Mouse (Mus musculus): ENCODE measurements around the gene Grtp1.

Grtp1 gene

DNA sequence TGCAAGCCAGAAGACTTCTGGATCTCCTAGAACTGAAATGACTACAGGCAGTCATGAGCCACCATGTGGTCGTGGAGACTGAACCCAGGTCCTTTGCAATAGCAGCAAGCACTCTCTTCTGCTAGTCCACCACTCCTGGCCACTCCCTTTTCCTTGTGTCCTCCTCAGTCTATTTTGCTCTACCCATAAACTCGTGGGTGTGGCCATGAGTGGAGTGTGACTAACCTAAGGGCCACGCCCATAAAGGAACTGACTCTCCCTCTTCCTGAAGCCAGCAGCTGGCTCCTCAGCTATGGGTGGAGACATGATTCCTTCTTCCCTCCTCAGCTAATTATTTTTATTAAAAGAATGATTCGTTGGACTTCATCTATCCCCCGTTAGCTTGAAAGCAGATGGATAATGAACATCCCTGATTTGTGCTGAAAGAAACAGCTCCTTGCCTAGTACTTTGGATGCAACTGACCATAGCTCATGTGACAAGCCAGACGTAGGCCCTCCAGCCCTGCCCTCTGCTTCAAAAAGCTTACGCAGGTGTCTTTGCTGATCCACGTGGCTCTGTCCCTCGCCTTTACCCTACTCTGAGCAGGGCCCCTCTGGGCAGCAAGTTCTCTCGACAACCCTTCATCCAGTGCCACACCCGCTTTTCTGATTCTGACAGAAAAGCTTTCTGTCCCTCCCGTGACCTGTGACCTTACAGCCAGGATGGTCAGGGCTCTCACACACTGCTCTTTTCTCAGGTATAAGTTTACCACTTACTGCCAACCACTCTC, 4.1 kb upstream of the Grtp1 start:
- DNase-seq: no peak

DNA sequence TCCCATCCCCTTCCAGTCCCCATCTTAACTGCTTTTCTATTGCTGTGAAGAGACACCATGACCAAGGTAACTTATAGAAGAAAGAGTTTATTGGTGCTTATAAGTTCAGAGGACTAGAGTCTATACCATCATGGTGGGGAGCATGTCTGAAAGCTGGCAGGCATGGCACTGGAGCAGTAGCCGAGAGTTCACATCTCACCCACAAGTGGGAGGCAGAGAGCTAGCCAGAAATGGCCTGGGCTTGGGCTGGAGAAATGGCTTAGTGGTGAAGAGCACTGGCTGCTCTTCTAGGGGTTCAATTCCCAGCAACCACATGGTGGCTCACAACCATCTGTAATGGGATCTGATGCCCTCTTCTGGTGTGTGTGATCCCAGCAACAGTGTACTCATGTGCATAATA, 3.1 kb upstream of the Grtp1 start:
- no peak for DNase-seq

GRCm38 (mm10) chr8:13202806-13203205, 2.4 kb upstream of the Grtp1 start:
- DNase-seq: no peak

- DNase-seq: no peak
Observed at GRCm38 (mm10) chr8:13202041-13202440, 1.6 kb upstream of the Grtp1 start.

DNA sequence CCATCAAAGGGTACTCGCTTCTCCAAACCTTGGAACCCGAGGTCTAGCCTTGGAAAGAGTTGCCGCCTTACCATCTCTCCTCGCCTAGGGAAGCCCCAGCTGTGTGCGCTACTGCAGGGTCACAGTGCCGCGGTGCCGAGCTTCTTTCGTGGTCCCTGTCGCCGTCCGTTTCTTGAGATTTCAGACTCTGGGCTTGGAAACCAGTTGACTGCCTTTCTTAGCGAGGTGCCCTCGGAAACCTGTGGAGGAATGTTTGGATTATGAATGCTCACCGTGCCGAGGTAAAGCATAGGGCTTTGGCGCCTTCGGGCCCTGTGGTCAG, 554 bp upstream of the Grtp1 start:
- DNase-seq: no peak

- DNase-seq: no peak
Observed at GRCm38 (mm10) chr8:13199385-13200061, 897 bp downstream of the Grtp1 start.

GRCm38 (mm10) chr8:13197493-13197892, 2.9 kb downstream of the Grtp1 start:
- DNase-seq: no peak

- DNase-seq: no peak
Observed at GRCm38 (mm10) chr8:13194818-13195217, 5.6 kb downstream of the Grtp1 start.

- no peak for DNase-seq
Observed at GRCm38 (mm10) chr8:13190235-13190634, 10.2 kb downstream of the Grtp1 start.

GRCm38 (mm10) chr8:13188857-13189256, 11.6 kb downstream of the Grtp1 start:
- DNase-seq: no peak

DNA sequence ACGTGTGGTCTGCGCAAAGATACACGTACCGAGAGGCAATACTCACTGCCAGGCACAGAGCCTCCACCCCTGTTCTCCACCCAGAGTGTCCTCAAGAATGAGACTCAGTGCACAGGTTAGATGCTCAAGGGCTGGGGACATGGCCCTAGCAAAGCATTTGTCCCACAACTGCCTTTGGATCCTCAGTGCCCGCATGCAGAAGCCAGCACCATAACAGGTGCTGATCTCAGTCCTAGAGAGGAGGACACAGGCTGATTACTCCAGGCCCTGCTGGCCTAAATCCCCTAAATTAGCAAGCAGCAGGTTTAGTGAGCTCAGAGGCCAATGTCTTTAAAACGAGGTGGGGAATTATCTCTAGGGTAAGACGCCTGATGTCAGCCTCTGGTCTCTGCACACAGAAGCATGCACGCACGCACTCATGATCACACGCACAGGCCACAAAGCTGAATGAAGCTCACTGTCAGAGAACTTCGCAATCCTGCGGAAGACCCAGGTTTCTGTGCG, 12.3 kb downstream of the Grtp1 start:
- DNase-seq: no peak

GRCm38 (mm10) chr8:13187638-13188037, 12.8 kb downstream of the Grtp1 start:
- DNase-seq: no peak

- no peak for DNase-seq
Observed at GRCm38 (mm10) chr8:13187229-13187628, 13.2 kb downstream of the Grtp1 start.

DNA sequence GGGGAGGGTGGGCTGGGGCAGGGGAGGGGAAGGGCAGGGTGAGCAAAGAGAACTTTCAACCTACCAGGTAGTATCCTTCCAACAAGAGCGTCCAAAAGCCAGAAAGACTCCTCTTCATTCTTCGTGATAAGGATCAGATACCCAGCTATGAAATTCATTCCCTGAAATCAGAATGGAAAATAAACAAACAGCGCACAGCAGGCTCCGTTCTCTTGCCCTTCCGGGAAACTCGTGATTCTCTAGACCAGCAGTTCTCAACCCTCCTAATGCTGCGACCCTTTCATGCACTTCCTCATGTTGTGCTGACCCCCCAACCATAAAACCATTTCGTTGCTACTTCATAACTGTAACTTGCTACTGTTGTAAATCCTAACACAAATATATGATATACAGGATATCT, 13.6 kb downstream of the Grtp1 start:
- DNase-seq: no peak

DNA sequence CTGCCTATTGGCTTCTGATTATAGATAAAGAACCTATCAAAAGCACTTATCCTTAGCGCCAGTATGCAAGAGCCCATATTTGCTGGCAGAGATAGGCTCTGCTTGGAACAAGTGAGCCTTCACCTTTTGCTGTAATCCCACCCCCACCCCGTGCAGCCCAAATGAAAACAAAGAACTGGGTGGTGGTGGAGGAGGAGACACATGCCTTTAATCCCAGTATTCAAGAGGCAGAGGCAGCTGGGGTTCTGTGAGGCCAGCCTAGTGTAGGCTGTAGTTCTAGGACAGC, 18.8 kb downstream of the Grtp1 start:
- DNase-seq: no peak

DNA sequence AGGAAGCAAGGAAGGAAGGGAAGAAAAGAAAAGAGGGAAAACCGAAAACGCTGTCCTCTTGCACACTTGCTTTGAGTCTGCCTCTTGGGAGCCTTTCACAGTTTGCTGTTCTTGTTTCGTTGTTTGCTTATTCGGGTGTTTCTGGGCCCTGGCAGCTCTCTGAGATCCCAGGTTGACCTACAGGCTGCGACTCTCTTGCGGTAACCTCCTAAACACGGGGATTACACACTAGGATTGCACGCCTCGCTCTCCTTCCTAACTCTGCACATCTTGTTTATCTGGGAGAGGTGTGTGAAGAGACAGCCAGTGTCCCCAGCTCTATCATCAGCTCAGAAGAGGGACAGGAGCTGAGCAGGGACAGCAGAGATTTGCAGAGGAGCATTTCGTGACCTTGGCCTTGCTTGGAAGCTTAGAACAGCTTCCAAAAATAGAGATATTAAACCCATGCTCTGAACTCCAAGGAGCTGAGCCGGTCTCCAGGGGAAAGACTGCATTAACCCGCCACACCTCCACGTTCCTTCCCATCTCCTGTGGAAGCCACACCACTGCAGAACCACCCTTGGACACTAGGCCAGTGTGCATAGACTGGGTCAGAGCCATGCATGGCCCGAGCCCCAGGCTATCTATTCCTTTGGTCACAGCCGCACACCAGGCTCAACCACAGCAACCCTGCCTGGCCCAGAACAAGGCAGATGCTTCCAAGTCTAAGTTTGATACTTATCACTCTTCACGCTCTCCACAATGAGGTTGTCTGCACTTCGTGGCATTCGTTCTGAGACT, 19.3 kb downstream of the Grtp1 start:
- DNase-seq: no peak

- no peak for DNase-seq
Observed at GRCm38 (mm10) chr8:13180408-13180807, 20.0 kb downstream of the Grtp1 start.

DNA sequence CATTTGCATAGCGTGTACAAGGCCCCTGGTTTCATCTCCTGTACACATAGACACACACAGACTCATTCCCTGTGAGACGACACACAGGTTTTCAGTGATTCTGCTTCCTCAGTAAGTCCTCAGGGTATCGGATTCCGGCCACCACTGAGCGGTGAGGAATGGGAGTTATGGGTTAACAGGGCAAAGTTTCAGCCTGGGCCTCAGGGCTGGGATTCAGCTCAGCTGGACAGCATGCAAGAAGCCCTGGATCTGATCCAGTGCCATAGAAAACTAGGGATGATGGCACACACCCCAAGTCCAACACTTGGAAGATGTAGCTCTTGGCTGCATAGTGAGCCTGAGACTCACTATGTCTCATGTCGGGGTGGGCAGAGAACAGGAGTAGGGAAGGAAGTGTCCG, 20.5 kb downstream of the Grtp1 start:
- no peak for DNase-seq

DNA sequence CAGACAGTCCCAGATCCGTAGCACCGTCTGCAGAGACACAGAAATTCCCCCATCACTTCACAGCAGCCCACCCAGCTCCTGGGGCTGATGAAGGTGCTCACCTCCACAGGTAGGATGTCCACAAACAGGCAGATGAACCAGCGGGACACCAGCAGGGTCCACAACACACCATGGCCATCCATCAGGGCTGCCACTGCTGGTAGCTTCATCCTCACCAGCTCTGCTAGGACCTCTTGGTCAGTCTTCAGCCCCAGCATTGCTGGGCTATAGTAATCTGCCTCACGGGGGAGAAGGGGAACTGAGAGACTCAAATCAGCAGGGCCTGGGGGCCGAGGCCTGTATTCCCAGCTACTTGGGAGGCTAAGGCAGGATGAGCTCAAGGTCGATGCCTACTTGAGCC, 20.9 kb downstream of the Grtp1 start:
- DNase-seq: no peak

DNA sequence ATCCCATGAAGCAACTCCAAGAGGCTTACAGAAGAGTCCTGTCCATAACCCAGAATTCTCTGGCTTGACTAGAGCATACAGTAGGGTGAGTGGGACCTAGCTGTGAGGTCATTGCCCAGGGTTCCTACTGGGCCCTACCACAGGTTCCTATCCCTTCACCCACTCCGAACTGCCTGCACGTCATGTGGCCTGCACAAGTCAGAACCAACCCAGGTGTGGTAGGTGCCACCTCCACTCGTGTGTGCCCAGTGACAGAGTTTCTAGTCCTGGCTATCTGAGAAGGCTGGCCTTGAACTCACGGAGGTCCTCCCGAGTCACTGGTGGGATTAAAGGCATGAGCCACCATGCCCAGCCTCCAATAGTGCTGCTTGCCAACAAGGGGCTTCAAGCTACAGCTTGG, 22.3 kb downstream of the Grtp1 start:
- DNase-seq: no peak

GRCm38 (mm10) chr8:13177173-13177852, 23.1 kb downstream of the Grtp1 start:
- DNase-seq: no peak

DNA sequence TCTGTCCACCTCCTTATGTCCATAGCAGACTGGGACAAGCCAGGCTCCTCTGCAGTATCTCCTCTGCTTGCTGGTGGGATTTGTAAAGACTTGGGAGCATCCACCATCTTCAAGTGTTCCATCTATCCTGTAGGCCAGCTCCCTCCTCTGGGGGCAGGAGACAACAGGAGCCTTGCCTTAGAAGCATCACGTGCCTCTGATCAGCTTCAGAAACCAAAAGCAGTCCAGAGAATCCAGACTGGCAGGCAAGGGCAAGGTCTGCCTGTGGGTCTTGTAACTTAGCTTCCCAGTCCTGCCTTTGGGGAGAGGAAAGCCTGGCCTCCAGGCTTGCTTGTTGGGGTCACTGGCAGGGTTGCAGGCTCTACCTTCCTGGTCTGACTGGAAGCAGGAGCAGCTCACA, 24.8 kb downstream of the Grtp1 start:
- DNase-seq: no peak

GRCm38 (mm10) chr8:13174811-13175210, 25.6 kb downstream of the Grtp1 start:
- no peak for DNase-seq

DNA sequence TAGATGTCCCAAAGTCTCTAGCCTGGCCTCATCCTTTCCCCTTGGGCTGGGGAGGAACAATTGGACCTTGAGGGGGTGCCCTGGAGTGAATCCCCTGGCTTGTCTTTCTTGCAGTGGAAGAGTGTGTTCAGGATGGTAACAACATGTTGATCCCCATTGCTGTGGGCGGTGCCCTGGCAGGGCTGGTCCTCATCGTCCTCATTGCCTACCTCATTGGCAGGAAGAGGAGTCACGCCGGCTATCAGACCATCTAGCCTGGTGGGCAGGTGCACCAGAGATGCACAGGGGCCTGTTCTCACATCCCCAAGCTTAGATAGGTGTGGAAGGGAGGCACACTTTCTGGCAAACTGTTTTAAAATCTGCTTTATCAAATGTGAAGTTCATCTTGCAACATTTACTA, 26.1 kb downstream of the Grtp1 start:
- no peak for DNase-seq
